Mouse (Mus musculus): ENCODE measurements at regions not wholly inside any gene's neighbourhood (a gene's known extent, or its start where the extent isn't known, plus 50 kb on each side); places are given as distances from the start of the nearest gene placed in this dataset.

GRCm38 (mm10) chr2:75491789-75492500 lies 167.1 kb upstream of the Hnrnpa3 start:
- TF ChIP-seq CTCF (IDR thresholded peaks at IDR 0.05; ENCODE audit: low read depth), result no peak
- H3K36me3 ChIP-seq (ENCODE audit: control insufficient read depth, insufficient read depth), result no peaks in the 10 kb centered on the region
- no peak overlapping the region for H3K27ac ChIP-seq (ENCODE audit: low read depth, low read length)
- H3K4me2 ChIP-seq (replicated peaks; ENCODE audit: low read depth), result no peak overlapping the region
- H3K9ac ChIP-seq (ENCODE audit: low read depth, low read length), result no peak overlapping the region
- no peaks in the 10 kb centered on the region for H3K9me3 ChIP-seq (ENCODE audit: control insufficient read depth)
- ATAC-seq, result peak; percentile 78
- peaks cover 7% of the 10 kb centered on the region; the same call in 1 of the 2 replicates for H3K27me3 ChIP-seq (replicated peaks; ENCODE audit: control insufficient read depth, insufficient read depth, low read length)
- 18% methylated on average over 3 of the region's 3 CpGs for WGBS
- no peaks in the 10 kb centered on the region for H3K4me1 ChIP-seq (replicated peaks; ENCODE audit: control insufficient read depth, insufficient read depth, low read length)
- H3K4me3 ChIP-seq (ENCODE audit: low read depth, low read length), result no peak overlapping the region

GRCm38 (mm10) chr2:75492501-75492898 lies 166.6 kb upstream of the Hnrnpa3 start:
- H3K4me1 ChIP-seq (replicated peaks; ENCODE audit: control insufficient read depth, insufficient read depth, low read length), result no peaks in the 10 kb centered on the region
- peaks cover 7% of the 10 kb centered on the region; the same call in 1 of the 2 replicates for H3K27me3 ChIP-seq (replicated peaks; ENCODE audit: control insufficient read depth, insufficient read depth, low read length)
- H3K27ac ChIP-seq (ENCODE audit: low read depth, low read length), result no peak overlapping the region
- TF ChIP-seq CTCF (IDR thresholded peaks at IDR 0.05; ENCODE audit: low read depth), result no peak
- no peak for ATAC-seq
- 57% methylated on average over 4 of the region's 4 CpGs for WGBS
- no peak overlapping the region for H3K4me2 ChIP-seq (replicated peaks; ENCODE audit: low read depth)
- no peak overlapping the region for H3K4me3 ChIP-seq (ENCODE audit: low read depth, low read length)
- H3K36me3 ChIP-seq (ENCODE audit: control insufficient read depth, insufficient read depth), result no peaks in the 10 kb centered on the region
- H3K9ac ChIP-seq (ENCODE audit: low read depth, low read length), result no peak overlapping the region
- H3K9me3 ChIP-seq (ENCODE audit: control insufficient read depth), result no peaks in the 10 kb centered on the region

- no peak overlapping the region for H3K4me3 ChIP-seq (ENCODE audit: low read depth, low read length)
- no peaks in the 10 kb centered on the region for H3K36me3 ChIP-seq (ENCODE audit: control insufficient read depth, insufficient read depth)
- no peak overlapping the region for H3K9ac ChIP-seq (ENCODE audit: low read depth, low read length)
- no peak for TF ChIP-seq CTCF (IDR thresholded peaks at IDR 0.05; ENCODE audit: low read depth)
- no peak overlapping the region for H3K27ac ChIP-seq (ENCODE audit: low read depth, low read length)
- no peak for ATAC-seq
- no peaks in the 10 kb centered on the region for H3K27me3 ChIP-seq (replicated peaks; ENCODE audit: control insufficient read depth, insufficient read depth, low read length)
- no peaks in the 10 kb centered on the region for H3K9me3 ChIP-seq (ENCODE audit: control insufficient read depth)
- 66% methylated on average over 5 of the region's 5 CpGs for WGBS
- H3K4me2 ChIP-seq (replicated peaks; ENCODE audit: low read depth), result no peak overlapping the region
- H3K4me1 ChIP-seq (replicated peaks; ENCODE audit: control insufficient read depth, insufficient read depth, low read length), result no peaks in the 10 kb centered on the region
These were observed 162.3 kb upstream of the Hnrnpa3 start for GRCm38 (mm10) chr2:75496606-75497240.

- no peaks in the 10 kb centered on the region for H3K9me3 ChIP-seq (ENCODE audit: control insufficient read depth)
- no peaks in the 10 kb centered on the region for H3K36me3 ChIP-seq (ENCODE audit: control insufficient read depth, insufficient read depth)
- no peak overlapping the region for H3K4me3 ChIP-seq (ENCODE audit: low read depth, low read length)
- ATAC-seq, result no peak
- no peaks in the 10 kb centered on the region for H3K4me1 ChIP-seq (replicated peaks; ENCODE audit: control insufficient read depth, insufficient read depth, low read length)
- no peak overlapping the region for H3K4me2 ChIP-seq (replicated peaks; ENCODE audit: low read depth)
- no peak for TF ChIP-seq CTCF (IDR thresholded peaks at IDR 0.05; ENCODE audit: low read depth)
- no peak overlapping the region for H3K9ac ChIP-seq (ENCODE audit: low read depth, low read length)
- no peak overlapping the region for H3K27ac ChIP-seq (ENCODE audit: low read depth, low read length)
- 67% methylated on average over 4 of the region's 4 CpGs for WGBS
- H3K27me3 ChIP-seq (replicated peaks; ENCODE audit: control insufficient read depth, insufficient read depth, low read length), result no peaks in the 10 kb centered on the region
These were observed 148.8 kb upstream of the Hnrnpa3 start for GRCm38 (mm10) chr2:75510223-75510622.

- Histone ChIP-seq H3K9me3 (ENCODE audit: control insufficient read depth) (no peaks in the 10 kb centered on the region), H3K4me1 (replicated peaks; ENCODE audit: control insufficient read depth, insufficient read depth, low read length) (no peaks in the 10 kb centered on the region), H3K4me3 (ENCODE audit: low read depth, low read length) (no peak overlapping the region), H3K36me3 (ENCODE audit: control insufficient read depth, insufficient read depth) (no peaks in the 10 kb centered on the region), H3K27me3 (replicated peaks; ENCODE audit: control insufficient read depth, insufficient read depth, low read length) (no peaks in the 10 kb centered on the region), H3K9ac (ENCODE audit: low read depth, low read length) (no peak overlapping the region), H3K27ac (ENCODE audit: low read depth, low read length) (no peak overlapping the region), H3K4me2 (replicated peaks; ENCODE audit: low read depth) (no peak overlapping the region)
- WGBS, result 62% methylated on average over 8 of the region's 8 CpGs
- TF ChIP-seq CTCF (IDR thresholded peaks at IDR 0.05; ENCODE audit: low read depth), result no peak
- ATAC-seq, result no peak
These were observed 146.5 kb upstream of the Hnrnpa3 start for GRCm38 (mm10) chr2:75512422-75513170.

GRCm38 (mm10) chr2:75514171-75514570 lies 144.9 kb upstream of the Hnrnpa3 start:
- no peak overlapping the region for H3K4me3 ChIP-seq (ENCODE audit: low read depth, low read length)

More at GRCm38 (mm10) chr2:75514171-75514570, 144.9 kb upstream of the Hnrnpa3 start:
- Histone ChIP-seq H3K4me1 (replicated peaks; ENCODE audit: control insufficient read depth, insufficient read depth, low read length) (no peaks in the 10 kb centered on the region), H3K27ac (ENCODE audit: low read depth, low read length) (no peak overlapping the region), H3K4me2 (replicated peaks; ENCODE audit: low read depth) (no peak overlapping the region), H3K36me3 (ENCODE audit: control insufficient read depth, insufficient read depth) (no peaks in the 10 kb centered on the region), H3K9ac (ENCODE audit: low read depth, low read length) (no peak overlapping the region), H3K27me3 (replicated peaks; ENCODE audit: control insufficient read depth, insufficient read depth, low read length) (no peaks in the 10 kb centered on the region), H3K9me3 (ENCODE audit: control insufficient read depth) (no peaks in the 10 kb centered on the region)
- 63% methylated on average over 6 of the region's 6 CpGs for WGBS
- no peak for ATAC-seq
- no peak for TF ChIP-seq CTCF (IDR thresholded peaks at IDR 0.05; ENCODE audit: low read depth)

Data from intestine, postnatal 0 days (tissue).